Mouse (Mus musculus): Measurements from ENCODE around the gene Abhd2. TPM values are rescaled to one million over a fixed set of nuclear protein-coding genes. Genes with fewer than 3 reads are reported as not detected.

Abhd2 gene
- polyA plus RNA-seq, 1 experiment = 12.8 TPM

GRCm38 (mm10) chr7:79263776-79264175 lies 9.2 kb upstream of the Abhd2 start:
- Histone ChIP-seq H3K36me3 (ENCODE audit: control insufficient read depth, insufficient read depth, low read length) (no peaks in the 10 kb centered on the region), H3K4me3 (ENCODE audit: extremely low read depth, insufficient read depth, insufficient read length) (no peak overlapping the region), H3K4me1 (ENCODE audit: control insufficient read depth, insufficient read depth, insufficient read length) (peaks cover 2% of the 10 kb centered on the region; the same call in 1 of the 2 replicates), H3K27me3 (ENCODE audit: control insufficient read depth, insufficient read depth, low read length) (no peaks in the 10 kb centered on the region), H3K27ac (ENCODE audit: insufficient read depth, low read length) (no peak overlapping the region)
- no peak for DNase-seq (ENCODE audit: low read depth in 1 of 2, low spot score in 2 of 2)
- WGBS = 78% methylated on average over 3 of the region's 3 CpGs
- TF ChIP-seq CTCF (IDR thresholded peaks at IDR 0.05; ENCODE audit: extremely low read depth, insufficient read depth, insufficient read length, insufficient replicate concordance) = no peak
- TF ChIP-seq POLR2A (IDR thresholded peaks at IDR 0.05; ENCODE audit: low read depth, low read length) = no peak

GRCm38 (mm10) chr7:79266228-79266627 lies 6.8 kb upstream of the Abhd2 start:
- DNase-seq (ENCODE audit: low read depth in 1 of 2, low spot score in 2 of 2) = no peak
- whole genome bisulfite sequencing = 77% methylated on average over 4 of the region's 4 CpGs
- Histone ChIP-seq H3K27me3 (ENCODE audit: control insufficient read depth, insufficient read depth, low read length) (no peaks in the 10 kb centered on the region), H3K4me3 (ENCODE audit: extremely low read depth, insufficient read depth, insufficient read length) (no peak overlapping the region), H3K36me3 (ENCODE audit: control insufficient read depth, insufficient read depth, low read length) (no peaks in the 10 kb centered on the region), H3K4me1 (ENCODE audit: control insufficient read depth, insufficient read depth, insufficient read length) (peaks cover 2% of the 10 kb centered on the region; the same call in 1 of the 2 replicates), H3K27ac (ENCODE audit: insufficient read depth, low read length) (no peak overlapping the region)
- TF ChIP-seq POLR2A (IDR thresholded peaks at IDR 0.05; ENCODE audit: low read depth, low read length) (no peak), CTCF (IDR thresholded peaks at IDR 0.05; ENCODE audit: extremely low read depth, insufficient read depth, insufficient read length, insufficient replicate concordance) (no peak)

- no peaks in the 10 kb centered on the region for H3K27me3 ChIP-seq (ENCODE audit: control insufficient read depth, insufficient read depth, low read length)
- no peak overlapping the region for H3K27ac ChIP-seq (ENCODE audit: insufficient read depth, low read length)
- no peaks in the 10 kb centered on the region for H3K36me3 ChIP-seq (ENCODE audit: control insufficient read depth, insufficient read depth, low read length)
- no peak overlapping the region for H3K4me3 ChIP-seq (ENCODE audit: extremely low read depth, insufficient read depth, insufficient read length)
- peaks cover 6% of the 10 kb centered on the region; the same call in 1 of the 2 replicates for H3K4me1 ChIP-seq (ENCODE audit: control insufficient read depth, insufficient read depth, insufficient read length)
- no peak for TF ChIP-seq CTCF (IDR thresholded peaks at IDR 0.05; ENCODE audit: extremely low read depth, insufficient read depth, insufficient read length, insufficient replicate concordance)
- TF ChIP-seq POLR2A (IDR thresholded peaks at IDR 0.05; ENCODE audit: low read depth, low read length) = no peak
- no peak for DNase-seq (ENCODE audit: low read depth in 1 of 2, low spot score in 2 of 2)
- 60% methylated on average over 7 of the region's 7 CpGs for WGBS
Observed at GRCm38 (mm10) chr7:79267690-79268388, 5.2 kb upstream of the Abhd2 start.

GRCm38 (mm10) chr7:79268897-79269296 lies 4.1 kb upstream of the Abhd2 start:
- Histone ChIP-seq H3K27ac (ENCODE audit: insufficient read depth, low read length) (no peak overlapping the region), H3K4me1 (ENCODE audit: control insufficient read depth, insufficient read depth, insufficient read length) (peaks cover 6% of the 10 kb centered on the region; the same call in 1 of the 2 replicates)
- WGBS = 86% methylated on average over 8 of the region's 8 CpGs

GRCm38 (mm10) chr7:79269411-79269810 lies 3.6 kb upstream of the Abhd2 start:
- H3K4me1 ChIP-seq (ENCODE audit: control insufficient read depth, insufficient read depth, insufficient read length) = peaks cover 9% of the 10 kb centered on the region; the same call in 1 of the 2 replicates
- WGBS = 67% methylated on average over 8 of the region's 8 CpGs

More at GRCm38 (mm10) chr7:79268897-79269296, 4.1 kb upstream of the Abhd2 start:
- no peak for DNase-seq (ENCODE audit: low read depth in 1 of 2, low spot score in 2 of 2)
- Histone ChIP-seq H3K27me3 (ENCODE audit: control insufficient read depth, insufficient read depth, low read length) (no peaks in the 10 kb centered on the region), H3K4me3 (ENCODE audit: extremely low read depth, insufficient read depth, insufficient read length) (no peak overlapping the region), H3K36me3 (ENCODE audit: control insufficient read depth, insufficient read depth, low read length) (no peaks in the 10 kb centered on the region)
- TF ChIP-seq CTCF (IDR thresholded peaks at IDR 0.05; ENCODE audit: extremely low read depth, insufficient read depth, insufficient read length, insufficient replicate concordance) (no peak), POLR2A (IDR thresholded peaks at IDR 0.05; ENCODE audit: low read depth, low read length) (no peak)

GRCm38 (mm10) chr7:79269866-79270265 lies 3.1 kb upstream of the Abhd2 start:
- Histone ChIP-seq H3K4me3 (ENCODE audit: extremely low read depth, insufficient read depth, insufficient read length) (no peak overlapping the region), H3K36me3 (ENCODE audit: control insufficient read depth, insufficient read depth, low read length) (no peaks in the 10 kb centered on the region), H3K4me1 (ENCODE audit: control insufficient read depth, insufficient read depth, insufficient read length) (peaks cover 12% of the 10 kb centered on the region; the same call in 1 of the 2 replicates), H3K27me3 (ENCODE audit: control insufficient read depth, insufficient read depth, low read length) (no peaks in the 10 kb centered on the region), H3K27ac (ENCODE audit: insufficient read depth, low read length) (no peak overlapping the region)
- WGBS = 42% methylated on average over 1 of the region's 1 CpGs
- no peak for DNase-seq (ENCODE audit: low read depth in 1 of 2, low spot score in 2 of 2)
- no peak for TF ChIP-seq POLR2A (IDR thresholded peaks at IDR 0.05; ENCODE audit: low read depth, low read length)
- no peak for TF ChIP-seq CTCF (IDR thresholded peaks at IDR 0.05; ENCODE audit: extremely low read depth, insufficient read depth, insufficient read length, insufficient replicate concordance)

More at GRCm38 (mm10) chr7:79269411-79269810, 3.6 kb upstream of the Abhd2 start:
- TF ChIP-seq POLR2A (IDR thresholded peaks at IDR 0.05; ENCODE audit: low read depth, low read length) (no peak), CTCF (IDR thresholded peaks at IDR 0.05; ENCODE audit: extremely low read depth, insufficient read depth, insufficient read length, insufficient replicate concordance) (no peak)
- Histone ChIP-seq H3K27ac (ENCODE audit: insufficient read depth, low read length) (no peak overlapping the region), H3K4me3 (ENCODE audit: extremely low read depth, insufficient read depth, insufficient read length) (no peak overlapping the region), H3K27me3 (ENCODE audit: control insufficient read depth, insufficient read depth, low read length) (no peaks in the 10 kb centered on the region), H3K36me3 (ENCODE audit: control insufficient read depth, insufficient read depth, low read length) (no peaks in the 10 kb centered on the region)
- no peak for DNase-seq (ENCODE audit: low read depth in 1 of 2, low spot score in 2 of 2)

GRCm38 (mm10) chr7:79270961-79271387 lies 2.0 kb upstream of the Abhd2 start:
- Histone ChIP-seq H3K27me3 (ENCODE audit: control insufficient read depth, insufficient read depth, low read length) (no peaks in the 10 kb centered on the region), H3K27ac (ENCODE audit: insufficient read depth, low read length) (no peak overlapping the region), H3K4me3 (ENCODE audit: extremely low read depth, insufficient read depth, insufficient read length) (no peak overlapping the region), H3K36me3 (ENCODE audit: control insufficient read depth, insufficient read depth, low read length) (no peaks in the 10 kb centered on the region), H3K4me1 (ENCODE audit: control insufficient read depth, insufficient read depth, insufficient read length) (peaks cover 15% of the 10 kb centered on the region; the same call in 1 of the 2 replicates)
- DNase-seq (ENCODE audit: low read depth in 1 of 2, low spot score in 2 of 2) = no peak
- TF ChIP-seq CTCF (IDR thresholded peaks at IDR 0.05; ENCODE audit: extremely low read depth, insufficient read depth, insufficient read length, insufficient replicate concordance) = no peak
- no peak for TF ChIP-seq POLR2A (IDR thresholded peaks at IDR 0.05; ENCODE audit: low read depth, low read length)
- 57% methylated on average over 9 of the region's 9 CpGs for WGBS

All from spleen, adult 2 months (tissue).